Mouse (Mus musculus): ENCODE results near the gene Glra1. TPM values are rescaled to one million over a fixed set of nuclear protein-coding genes. Genes with fewer than 3 reads are reported as not detected.

Gene Glra1
- total RNA-seq, 2 experiments from 2014 or later: not detected

DNA sequence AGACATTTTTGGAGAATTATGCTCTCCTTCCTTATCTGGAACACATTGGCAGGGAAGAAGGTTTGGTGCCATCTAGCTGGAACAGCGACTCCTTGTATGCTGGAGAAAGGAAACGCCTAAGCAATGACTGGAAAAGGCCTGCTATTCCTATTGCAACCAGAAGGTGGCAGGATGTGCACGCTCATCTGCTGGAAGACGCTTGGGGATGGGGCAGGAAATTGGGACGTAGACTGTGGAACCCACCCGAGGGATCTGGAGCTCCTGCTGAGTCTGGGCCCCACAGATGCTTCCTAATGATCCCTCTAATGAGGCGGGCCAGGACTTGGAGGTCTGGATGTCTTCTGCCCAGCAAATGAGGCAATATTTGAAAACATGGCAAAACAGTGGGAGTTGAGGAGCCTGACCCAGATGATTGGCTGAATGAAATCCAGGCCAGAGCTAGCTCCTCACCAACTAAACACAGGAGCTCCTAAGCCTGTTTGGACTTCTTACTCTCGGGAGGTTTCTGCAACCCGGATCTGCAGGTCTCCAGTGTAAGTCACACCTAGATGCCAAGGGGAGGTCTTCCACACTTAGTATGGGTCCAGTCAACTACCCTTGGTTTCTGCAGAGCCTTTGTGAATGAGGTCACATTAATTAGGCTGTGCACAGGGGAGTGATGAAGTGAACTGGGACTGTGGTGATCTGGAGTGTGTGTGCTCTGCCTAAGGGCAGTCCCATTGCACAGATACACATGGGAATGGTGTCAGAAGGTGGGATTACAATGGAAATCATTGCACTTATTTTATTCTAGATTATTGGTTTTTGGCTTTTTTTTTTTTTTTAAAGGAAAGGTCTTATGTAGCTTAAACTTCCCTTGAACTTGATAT, 89.0 kb downstream of the Glra1 start:
- peak; percentile 78 for ATAC-seq (ENCODE audit: poor library complexity, severe bottlenecking)

DNA sequence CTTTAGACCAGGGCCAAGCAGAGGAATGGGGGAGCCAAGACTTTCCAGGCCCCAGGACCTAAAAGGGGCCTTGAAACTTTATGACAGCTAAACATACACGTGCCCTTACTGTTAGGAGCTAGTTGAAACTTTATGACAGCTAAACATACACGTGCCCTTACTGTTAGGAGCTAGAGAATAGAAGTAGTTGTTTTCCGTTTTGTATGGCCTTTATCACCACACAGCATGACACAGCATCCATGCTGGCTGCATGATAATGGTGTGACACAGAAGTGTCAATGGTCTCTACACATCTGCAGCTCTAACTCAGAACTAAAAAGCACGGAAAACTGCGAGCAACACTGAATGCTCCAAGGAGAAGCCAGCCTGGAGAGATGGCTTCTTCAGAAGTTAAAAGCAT, 90.3 kb downstream of the Glra1 start:
- ATAC-seq (ENCODE audit: poor library complexity, severe bottlenecking): no peak

DNA sequence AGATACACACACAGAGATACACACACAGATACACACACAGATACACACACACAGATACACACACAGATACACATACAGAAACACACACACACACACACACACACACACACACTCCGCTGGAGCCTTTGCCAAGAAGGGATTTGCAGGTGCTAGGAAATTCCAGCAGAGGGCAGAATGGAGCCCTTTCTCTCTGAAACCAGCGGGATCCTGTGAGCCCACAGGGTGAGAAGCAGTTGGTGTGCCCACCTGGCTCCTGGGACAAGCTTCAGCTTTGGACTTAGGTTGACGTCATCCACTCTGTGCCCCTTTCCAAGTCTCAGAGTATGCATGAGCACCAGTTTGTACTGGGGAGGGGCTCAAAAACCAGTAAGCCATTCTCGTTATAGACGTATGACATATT, 96.6 kb downstream of the Glra1 start:
- no peak for ATAC-seq (ENCODE audit: poor library complexity, severe bottlenecking)

DNA sequence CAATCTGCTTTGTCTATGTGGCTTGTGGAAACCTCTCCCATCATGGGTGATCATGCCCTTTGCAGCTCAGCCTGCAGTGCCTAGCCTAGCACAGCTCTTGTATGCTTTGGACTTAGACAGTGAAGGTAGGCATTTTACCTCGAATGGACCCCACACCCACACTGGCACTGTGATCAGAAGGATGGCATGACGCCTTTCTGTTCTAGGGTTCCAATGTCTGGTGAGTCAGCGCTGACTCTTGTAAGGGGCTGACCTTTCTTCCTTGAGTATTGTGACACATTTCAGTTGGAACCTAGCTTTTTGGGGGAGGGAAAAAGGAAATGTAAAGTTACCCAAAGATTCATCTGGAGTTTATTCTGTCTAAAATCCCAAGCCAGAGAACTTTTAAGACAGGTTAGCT, 102.5 kb downstream of the Glra1 start:
- no peak for ATAC-seq (ENCODE audit: poor library complexity, severe bottlenecking)

DNA sequence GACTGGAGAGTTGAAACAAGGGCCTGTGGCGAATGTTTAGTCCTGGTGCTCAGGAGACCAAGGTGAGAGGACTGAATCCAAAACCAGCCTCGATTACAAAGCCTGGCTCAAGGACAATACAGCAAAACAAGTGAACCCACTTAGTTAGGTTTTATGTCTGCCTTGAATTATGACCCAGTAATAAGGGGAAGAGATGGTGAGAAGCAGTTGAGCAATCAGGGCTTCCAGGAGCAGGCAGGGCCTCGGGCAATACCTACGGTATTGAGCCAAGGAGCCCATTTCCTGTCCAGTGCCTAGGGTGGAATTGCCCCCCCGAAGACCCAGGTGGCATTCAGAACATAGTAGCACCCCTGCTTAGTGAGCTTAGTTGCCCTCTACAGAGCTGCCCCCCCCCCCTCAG, 105.1 kb downstream of the Glra1 start:
- peak; percentile 43; the same call in 1 of the 2 replicates for ATAC-seq (ENCODE audit: poor library complexity, severe bottlenecking)

DNA sequence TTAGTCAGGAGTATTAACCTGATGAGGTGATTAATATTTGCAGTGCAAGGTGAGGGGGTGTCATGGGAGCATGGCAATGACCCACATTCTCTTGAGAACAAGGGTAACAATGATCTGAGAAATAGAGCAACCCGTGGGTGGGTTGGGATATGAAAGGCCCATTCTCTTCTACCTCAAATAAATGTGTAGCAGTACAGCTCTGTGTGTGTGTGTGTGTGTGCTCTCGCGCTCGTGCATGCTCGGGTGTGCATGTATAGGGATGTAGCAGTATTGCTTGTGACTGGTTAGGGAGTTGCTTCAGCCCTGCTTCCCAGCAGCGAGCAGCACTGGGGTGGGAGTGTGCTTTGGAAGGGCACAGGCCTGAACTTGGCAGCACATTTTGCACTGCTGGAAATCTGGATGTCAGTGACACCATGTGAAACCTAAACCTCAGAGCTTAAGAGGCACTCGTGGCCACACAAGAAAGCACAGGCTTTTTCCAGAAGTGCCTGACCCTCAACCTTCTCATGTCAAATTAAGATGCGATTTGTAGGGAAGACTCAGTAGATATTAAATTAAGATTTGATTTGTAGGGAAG, 106.0 kb downstream of the Glra1 start:
- no peak for ATAC-seq (ENCODE audit: poor library complexity, severe bottlenecking)

DNA sequence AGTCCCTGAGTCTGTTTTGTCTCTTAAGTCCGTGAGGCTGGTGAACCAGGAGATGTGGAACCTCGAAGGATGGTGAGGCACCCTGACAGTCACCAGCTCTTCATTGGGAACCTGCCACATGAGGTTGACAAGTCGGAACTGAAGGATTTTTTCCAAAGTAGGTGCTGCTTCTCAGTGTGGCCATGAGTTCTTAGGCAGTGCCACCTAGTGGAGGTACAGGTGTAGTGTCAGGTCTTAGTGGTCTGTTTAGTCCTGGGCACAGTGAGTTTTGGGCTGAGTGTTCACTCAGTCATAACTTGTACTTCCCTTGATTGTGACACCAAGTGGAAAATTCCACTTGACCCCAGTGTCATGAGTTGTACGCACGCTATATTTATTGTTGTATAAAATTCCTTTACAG, 110.1 kb downstream of the Glra1 start:
- peak; percentile 92 for ATAC-seq (ENCODE audit: poor library complexity, severe bottlenecking)

DNA sequence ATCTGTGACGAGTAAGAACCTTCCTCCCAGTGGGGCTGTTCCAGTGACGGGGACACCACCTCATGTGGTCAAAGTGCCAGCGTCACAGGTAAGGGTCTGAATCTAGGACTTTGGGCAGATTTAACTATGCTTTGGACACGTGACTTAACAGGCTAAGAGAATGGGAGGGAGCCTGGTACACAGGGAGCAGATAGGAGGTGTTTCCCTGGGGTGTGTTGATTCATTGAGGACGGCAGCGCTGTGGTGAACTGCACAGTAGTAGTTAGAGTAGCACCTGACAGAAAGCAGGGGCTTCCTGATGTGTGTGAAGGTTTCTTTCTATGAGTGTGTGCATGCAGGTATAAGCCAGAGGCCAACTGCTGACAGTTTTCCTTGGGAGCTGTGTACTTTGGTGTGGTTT, 111.8 kb downstream of the Glra1 start:
- no peak for ATAC-seq (ENCODE audit: poor library complexity, severe bottlenecking)

DNA sequence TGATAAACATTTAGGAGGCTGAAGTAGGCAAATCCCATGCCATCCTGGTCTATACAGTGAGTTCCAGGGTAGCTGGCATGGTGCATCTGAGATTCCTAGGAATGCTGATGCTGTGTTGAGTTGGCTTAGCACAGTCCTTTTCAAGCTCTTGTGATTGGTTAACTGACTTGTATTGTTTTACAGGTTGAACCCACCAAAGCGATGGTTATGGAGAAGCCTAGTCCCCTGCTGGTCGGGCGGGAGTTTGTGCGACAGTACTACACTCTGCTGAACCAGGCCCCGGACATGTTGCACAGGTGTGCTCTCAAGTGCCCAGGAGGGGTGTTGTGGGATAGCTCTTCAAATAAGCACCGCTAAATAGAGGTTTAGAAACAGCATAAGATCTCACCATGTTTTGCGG, 122.6 kb downstream of the Glra1 start:
- ATAC-seq (ENCODE audit: poor library complexity, severe bottlenecking): no peak

DNA sequence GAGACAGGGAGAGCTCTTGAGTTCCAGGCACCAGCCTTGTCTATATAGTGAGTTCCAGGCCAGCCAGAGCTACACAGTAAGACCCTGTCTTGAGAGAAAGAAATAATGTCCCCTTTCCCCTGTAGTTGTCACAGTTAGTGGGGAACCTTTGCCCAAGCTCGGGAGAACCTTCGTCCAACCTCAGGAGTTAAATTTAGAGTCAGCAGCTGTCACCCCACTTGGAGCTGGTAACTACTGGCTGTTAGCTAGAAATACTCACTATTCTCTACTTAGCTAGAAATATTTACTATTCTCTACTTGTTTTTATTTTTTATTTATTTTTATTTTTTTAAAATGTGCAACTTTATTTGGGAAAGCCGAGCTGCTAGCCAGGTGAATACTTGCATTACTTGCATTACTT, 134.8 kb downstream of the Glra1 start:
- ATAC-seq (ENCODE audit: poor library complexity, severe bottlenecking): no peak

DNA sequence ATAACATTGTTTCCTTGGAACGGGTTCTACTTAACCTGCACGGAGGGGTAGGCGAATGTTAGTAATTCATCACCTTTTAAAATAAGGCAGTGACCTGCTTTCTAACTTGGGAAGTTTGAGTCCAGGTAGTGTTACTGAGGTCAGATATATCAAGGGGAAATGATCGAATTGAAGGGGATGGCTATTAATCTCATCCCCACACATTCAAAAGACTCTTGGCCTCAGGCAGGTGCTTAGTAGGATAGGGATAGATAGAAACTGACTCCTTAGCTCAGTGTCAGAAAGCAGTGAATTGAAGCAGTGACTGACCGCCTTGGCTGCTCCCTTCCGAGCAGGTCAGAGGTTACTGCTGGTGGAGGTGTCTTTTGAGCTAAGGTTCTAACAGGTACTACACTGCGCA, 136.5 kb downstream of the Glra1 start:
- no peak for ATAC-seq (ENCODE audit: poor library complexity, severe bottlenecking)

DNA sequence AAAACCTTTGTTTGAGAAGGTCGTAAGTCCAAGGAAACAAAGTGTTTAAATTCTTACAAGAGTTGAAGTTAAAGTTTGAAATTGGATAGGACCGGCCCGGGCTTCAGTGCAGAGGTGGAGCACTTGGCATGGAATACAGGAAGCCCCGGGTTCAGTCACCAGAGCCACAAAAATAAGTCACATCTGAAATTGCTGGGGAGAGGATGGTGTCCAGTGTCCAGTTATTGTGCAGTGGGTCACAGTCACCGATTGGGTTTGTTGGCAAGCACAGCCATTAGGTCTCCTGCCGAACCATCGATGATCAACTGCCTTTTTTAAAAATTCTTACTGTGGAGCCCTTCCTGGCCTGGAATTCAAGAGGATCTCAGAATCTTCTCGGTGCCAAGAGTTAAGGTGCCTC, 137.2 kb downstream of the Glra1 start:
- no peak for ATAC-seq (ENCODE audit: poor library complexity, severe bottlenecking)

DNA sequence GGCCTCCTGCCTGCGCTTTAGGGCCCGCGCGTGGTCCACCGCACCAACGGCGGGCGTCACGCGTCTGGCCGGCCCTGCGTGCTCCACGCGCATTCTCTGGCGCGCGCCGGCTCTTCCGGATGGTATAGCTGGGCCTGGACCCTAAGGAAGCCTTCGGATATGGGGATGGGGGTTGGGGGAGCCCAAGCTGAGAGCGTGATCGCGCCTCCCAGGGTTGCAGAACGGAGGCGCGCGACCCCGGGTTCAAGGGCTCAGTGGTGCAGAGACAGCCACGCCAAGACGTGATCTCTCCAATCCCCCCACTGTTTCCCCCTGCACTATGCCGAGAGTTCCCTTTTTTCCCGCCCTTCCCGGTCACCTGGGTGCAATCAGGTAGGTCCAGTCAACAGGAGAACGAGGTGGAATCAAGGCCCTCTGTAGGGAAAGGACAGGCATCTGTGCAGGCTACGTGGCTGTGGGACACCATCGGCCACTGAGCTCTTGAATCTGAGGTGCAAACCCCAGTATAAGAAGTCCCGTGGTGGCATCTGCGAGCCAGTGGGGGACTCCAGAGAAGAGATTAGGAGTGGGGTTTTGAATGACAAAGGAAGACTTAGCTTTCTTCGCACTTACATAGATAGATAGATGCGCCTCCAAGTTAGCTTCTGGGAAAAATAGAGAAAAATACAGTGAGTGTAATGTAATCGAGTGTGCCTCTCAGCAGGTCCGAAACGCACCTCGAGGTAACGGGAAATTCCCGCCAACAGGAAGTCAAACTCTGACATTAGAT, 137.9 kb downstream of the Glra1 start:
- ATAC-seq (ENCODE audit: poor library complexity, severe bottlenecking): no peak

DNA sequence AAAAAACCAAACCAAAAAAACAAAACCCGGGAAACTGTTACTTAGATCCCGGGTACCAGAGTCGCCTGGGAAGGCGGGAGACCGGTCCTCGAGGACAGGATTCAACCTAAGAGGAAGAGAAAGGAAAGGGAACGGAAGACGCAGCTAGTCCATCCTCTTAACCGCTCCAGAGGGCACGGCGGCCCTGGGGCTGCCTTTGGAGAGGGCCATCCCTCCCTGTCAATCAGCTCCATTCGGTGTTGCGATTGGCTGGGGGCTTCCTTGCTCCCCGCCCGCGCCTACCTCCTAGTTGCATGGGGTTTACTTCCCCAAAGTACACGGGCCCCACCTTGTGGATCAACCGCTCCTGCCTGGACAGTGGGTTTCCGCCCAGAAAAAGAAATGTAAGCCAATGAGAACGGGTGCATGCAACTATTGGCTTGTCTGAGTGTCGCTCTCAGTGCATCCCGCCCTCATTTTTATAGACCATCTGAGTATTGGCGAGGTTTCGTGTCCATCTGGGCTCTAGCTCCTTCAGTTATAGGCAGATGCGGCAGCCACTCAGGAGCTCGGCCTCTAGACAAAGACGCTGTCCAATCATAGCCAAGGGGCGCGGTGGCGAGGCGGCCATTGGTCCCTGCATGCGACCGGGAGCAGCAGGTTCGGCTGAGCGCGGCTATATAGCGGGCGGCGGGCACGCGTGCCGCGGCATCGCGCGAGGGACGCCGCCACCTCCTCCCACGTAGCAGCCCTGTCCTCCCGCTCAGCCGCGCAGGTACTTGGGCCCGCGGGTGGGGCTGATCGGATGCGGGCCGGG, 138.8 kb downstream of the Glra1 start, which contains the start of gene G3bp1:
TSS of gene G3bp1 (plus strand) at position 638 of the 796 bp plus-strand sequence.
- ATAC-seq (ENCODE audit: poor library complexity, severe bottlenecking): peak; percentile 86

DNA sequence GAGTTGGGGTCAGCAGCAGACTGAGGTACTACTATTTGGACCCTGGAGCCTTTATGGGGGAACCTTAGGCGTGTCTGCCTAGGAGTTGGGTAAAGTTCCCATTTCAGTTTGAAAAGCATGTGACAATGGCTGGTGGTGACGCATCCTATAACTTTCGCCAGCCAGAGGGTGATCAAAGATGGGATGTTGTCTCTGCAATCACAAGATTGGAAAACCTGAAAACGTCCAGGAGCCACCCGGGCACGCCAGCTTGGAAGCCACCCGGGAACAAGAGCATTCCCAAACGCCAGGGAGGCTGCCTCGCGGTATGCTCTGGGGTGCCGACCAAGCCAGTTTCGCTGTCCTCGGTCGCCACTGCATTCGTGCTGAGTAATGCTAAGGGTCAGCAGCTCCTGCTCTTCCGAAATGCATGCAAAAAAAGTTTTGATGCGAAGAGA, 139.4 kb downstream of the Glra1 start:
- peak; percentile 28 for ATAC-seq (ENCODE audit: poor library complexity, severe bottlenecking)

DNA sequence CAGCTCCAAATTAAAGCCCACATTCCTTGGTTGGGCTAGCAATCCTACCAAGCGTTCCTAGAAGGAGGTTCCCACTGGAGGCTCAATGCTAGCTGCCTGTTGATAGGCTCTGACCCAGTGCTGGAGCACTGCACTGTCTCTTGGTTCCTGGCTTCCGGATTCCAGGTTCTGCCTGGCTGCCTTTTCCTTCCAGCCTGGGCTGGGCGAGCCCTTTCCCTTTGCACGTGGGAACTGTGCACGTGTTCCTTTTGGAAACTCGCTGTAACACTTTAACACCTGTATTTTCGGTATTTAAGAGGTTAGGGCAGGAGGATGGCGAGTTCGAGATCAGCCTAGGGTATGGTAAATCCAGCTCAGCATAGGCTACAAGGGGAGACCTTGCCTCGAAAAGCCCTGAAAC, 140.0 kb downstream of the Glra1 start:
- ATAC-seq (ENCODE audit: poor library complexity, severe bottlenecking): no peak

DNA sequence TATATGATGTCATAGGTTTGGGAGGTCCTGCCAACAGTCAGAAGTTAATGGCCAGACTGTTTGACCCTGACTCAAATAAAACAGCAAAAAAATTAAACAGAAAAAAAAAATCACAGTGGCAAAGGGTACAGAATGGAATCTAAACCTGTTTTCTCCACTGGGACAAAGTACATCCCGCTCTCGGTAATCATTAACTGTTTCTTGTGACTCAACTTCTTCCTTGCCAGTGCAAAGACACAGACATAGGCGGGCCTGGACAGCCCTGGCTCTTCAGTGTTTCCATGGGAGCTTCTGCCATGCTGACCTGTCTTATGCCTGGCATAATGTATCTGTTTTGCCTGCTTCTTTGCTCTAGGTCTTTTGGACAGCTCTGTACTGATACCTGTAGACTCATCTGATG, 142.8 kb downstream of the Glra1 start:
- ATAC-seq (ENCODE audit: poor library complexity, severe bottlenecking): no peak

DNA sequence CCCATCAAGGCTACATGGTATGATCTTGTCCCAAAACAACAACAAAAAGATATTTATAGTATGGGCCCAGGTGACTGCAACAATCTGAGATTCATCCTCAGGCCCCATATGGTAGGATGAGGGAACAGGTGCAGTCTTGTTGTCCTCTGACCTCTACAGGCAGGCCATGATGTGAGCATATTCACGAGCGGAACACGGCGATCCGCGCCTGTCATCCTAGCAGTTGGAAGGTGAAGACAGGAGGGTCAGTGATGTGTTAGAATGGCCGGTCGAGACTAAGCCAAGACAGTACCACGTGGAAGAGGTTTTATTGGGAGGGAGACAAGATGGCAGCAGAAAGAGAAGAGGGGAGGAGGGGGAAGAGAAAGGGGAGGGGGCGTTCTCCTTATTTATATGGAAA, 143.3 kb downstream of the Glra1 start:
- ATAC-seq (ENCODE audit: poor library complexity, severe bottlenecking): no peak

Data from megakaryocyte, adult 5-6 weeks (primary cell).